Mouse (Mus musculus) liver, postnatal 0 days (tissue): ENCODE measurements around the gene Hsd3b7. TPM values are rescaled to one million over a fixed set of nuclear protein-coding genes. Genes with fewer than 3 reads are reported as not detected.

ENCODE experiments used
- ATAC-seq: fragments of 200-750 bp; cut with Nextera tagmentation; 2 replicates; pipeline ENCODE4 v1.8.0; 2017; ENCODE audit warnings: mild to moderate bottlenecking, moderate library complexity
- DNase-seq: peaks from one replicate; pipeline ENCODE4 v3.0.0-alpha.2; 2016
- H3K27ac ChIP-seq: fragments of 300-500 bp; sonication (generic); 2 replicates; pipeline ENCODE4 v1.5.1; 2014; ENCODE audit warnings: antibody characterized with exemption, moderate library complexity, mild to moderate bottlenecking, low read depth
- H3K27me3 ChIP-seq: fragments of 300-500 bp; sonication (generic); 2 replicates; pipeline ENCODE4 v1.6.1; 2014; ENCODE audit warnings: low read length, control low read depth, mixed read lengths; ENCODE audit not compliant: insufficient read depth
- H3K36me3 ChIP-seq: fragments of 300-500 bp; sonication (generic); replicated peaks from 2 replicates; pipeline ENCODE4 v1.6.1; 2014; ENCODE audit warnings: mild to moderate bottlenecking, control low read depth, low read length, moderate library complexity, mixed read lengths; ENCODE audit not compliant: insufficient read depth
- H3K4me1 ChIP-seq: fragments of 300-500 bp; sonication (generic); 2 replicates; pipeline ENCODE4 v1.6.1; 2014; ENCODE audit warnings: antibody characterized with exemption, mild to moderate bottlenecking, control low read depth; ENCODE audit not compliant: insufficient read depth
- H3K4me2 ChIP-seq: fragments of 300-500 bp; sonication (generic); 2 replicates; pipeline ENCODE4 v1.6.1; 2014; ENCODE audit warnings: low read depth, mild to moderate bottlenecking, low read length, moderate library complexity, mixed read lengths
- H3K4me3 ChIP-seq: fragments of 300-500 bp; sonication (generic); 2 replicates; pipeline ENCODE4 v1.5.1; 2014; ENCODE audit warnings: low read depth, low read length
- H3K9ac ChIP-seq: fragments of 300-500 bp; sonication (generic); replicated peaks from 2 replicates; pipeline ENCODE4 v1.6.1; 2014; ENCODE audit warnings: mild to moderate bottlenecking, moderate library complexity
- H3K9me3 ChIP-seq: fragments of 300-500 bp; sonication (generic); 2 replicates; pipeline ENCODE4 v1.6.1; 2016; ENCODE audit warnings: mild to moderate bottlenecking, control low read depth, low read length, mixed read lengths
- CTCF ChIP-seq: sonication (generic); IDR thresholded peaks from 2 replicates; pipeline ENCODE4 v1.5.1; 2016; ENCODE audit warnings: antibody characterized with exemption, low read depth
- EP300 ChIP-seq: IDR thresholded peaks from 2 replicates; pipeline ENCODE4 v1.6.1; 2016; ENCODE audit warnings: antibody characterized with exemption, low read depth, mild to moderate bottlenecking
- WGBS: fragments of 180-500 bp; shearing (Covaris S2); extraction: QIAGEN DNeasy Blood & Tissue Kit; methylation state at CpG from one replicate; pipeline ENCODE4 v1.1.7; 2014; ENCODE audit not compliant: insufficient replicate concordance; 5-methylcytosine and 5-hydroxymethylcytosine counted together
- polyA plus RNA-seq: library from polyadenylated mRNA; unstranded; fragments of >200 nt; fragmentation: Nextera tagmentation; extraction: Ambion mirVana; gene quantifications from 2 replicates; pipeline ENCODE4 v1.2.1, GENCODE M21; 2015

Hsd3b7 gene
- polyA plus RNA-seq, 1 experiment from 2014 or later = 224 TPM

GRCm38 (mm10) chr7:127801010-127801621, 712 bp downstream of the Hsd3b7 start:
- Histone ChIP-seq H3K4me2 (peak overlapping the region; percentile 69), H3K9ac (peak overlapping the region; percentile 72), H3K27me3 (no peaks in the 10 kb centered on the region), H3K27ac (peak overlapping the region; percentile 92), H3K4me3 (peak overlapping the region; percentile 47), H3K4me1 (peaks cover 21% of the 10 kb centered on the region), H3K36me3 (peaks cover 53% of the 10 kb centered on the region), H3K9me3 (no peaks in the 10 kb centered on the region)
- TF ChIP-seq CTCF (0 out of 2 replicates have a peak, but pooled peaks have one; percentile 10), EP300 (no peak)
- DNase-seq = peak; percentile 61
- peak; percentile 74 for ATAC-seq
- 76% methylated on average over 8 of the region's 8 CpGs for WGBS

- WGBS = 91% methylated on average over 17 of the region's 17 CpGs
- Histone ChIP-seq H3K4me1 (peaks cover 28% of the 10 kb centered on the region), H3K27me3 (no peaks in the 10 kb centered on the region), H3K27ac (peak overlapping the region; percentile 92), H3K4me2 (peak overlapping the region; percentile 69), H3K36me3 (peaks cover 41% of the 10 kb centered on the region), H3K4me3 (0 out of 2 replicates have a peak overlapping the region, but pooled peaks have one; percentile 47), H3K9ac (peak overlapping the region; percentile 72), H3K9me3 (no peaks in the 10 kb centered on the region)
- ATAC-seq = no peak
- TF ChIP-seq EP300 (no peak), CTCF (no peak)
- no peak for DNase-seq
Observed at GRCm38 (mm10) chr7:127802313-127802712, 1.9 kb downstream of the Hsd3b7 start.

- no peak for DNase-seq
- no peak for TF ChIP-seq CTCF
- TF ChIP-seq EP300 = no peak
Observed at GRCm38 (mm10) chr7:127808821-127809220, 8.4 kb downstream of the Hsd3b7 start.

GRCm38 (mm10) chr7:127809846-127810245, 9.4 kb downstream of the Hsd3b7 start:
- no peaks in the 10 kb centered on the region for H3K36me3 ChIP-seq
- no peak overlapping the region for H3K4me3 ChIP-seq
- no peak overlapping the region for H3K9ac ChIP-seq
- peak overlapping the region; percentile 83 for H3K27ac ChIP-seq
- no peaks in the 10 kb centered on the region for H3K9me3 ChIP-seq
- DNase-seq (no peak), ATAC-seq (no peak)
- TF ChIP-seq EP300 (no peak), CTCF (no peak)
- H3K4me2 ChIP-seq = no peak overlapping the region
- WGBS = 89% methylated on average over 1 of the region's 1 CpGs
- H3K27me3 ChIP-seq = no peaks in the 10 kb centered on the region
- H3K4me1 ChIP-seq = peaks cover 32% of the 10 kb centered on the region

More at GRCm38 (mm10) chr7:127808821-127809220, 8.4 kb downstream of the Hsd3b7 start:
- WGBS = 43% methylated on average over 5 of the region's 5 CpGs
- no peaks in the 10 kb centered on the region for H3K27me3 ChIP-seq
- peak; percentile 38; the same call in 1 of the 2 replicates for ATAC-seq
- H3K4me2 ChIP-seq = no peak overlapping the region
- peak overlapping the region; percentile 83 for H3K27ac ChIP-seq
- H3K4me3 ChIP-seq = no peak overlapping the region
- H3K9me3 ChIP-seq = no peaks in the 10 kb centered on the region
- H3K4me1 ChIP-seq = peaks cover 40% of the 10 kb centered on the region
- no peak overlapping the region for H3K9ac ChIP-seq
- 0 out of 2 replicates have a peak, but pooled peaks cover under 1% of the 10 kb centered on the region for H3K36me3 ChIP-seq

GRCm38 (mm10) chr7:127810650-127811049, 10.2 kb downstream of the Hsd3b7 start:
- 82% methylated on average over 10 of the region's 10 CpGs for WGBS
- Histone ChIP-seq H3K36me3 (no peaks in the 10 kb centered on the region), H3K9me3 (no peaks in the 10 kb centered on the region), H3K27ac (no peak overlapping the region), H3K4me1 (peaks cover 31% of the 10 kb centered on the region), H3K27me3 (no peaks in the 10 kb centered on the region), H3K4me3 (no peak overlapping the region), H3K4me2 (no peak overlapping the region), H3K9ac (no peak overlapping the region)
- TF ChIP-seq EP300 (no peak), CTCF (no peak)
- no peak for ATAC-seq
- DNase-seq = no peak

- H3K4me3 ChIP-seq = no peak overlapping the region
- H3K36me3 ChIP-seq = no peaks in the 10 kb centered on the region
- no peaks in the 10 kb centered on the region for H3K9me3 ChIP-seq
- H3K9ac ChIP-seq = no peak overlapping the region
- TF ChIP-seq EP300 (no peak), CTCF (no peak)
- no peaks in the 10 kb centered on the region for H3K27me3 ChIP-seq
- 68% methylated on average over 4 of the region's 4 CpGs for WGBS
- no peak overlapping the region for H3K27ac ChIP-seq
- no peak for DNase-seq
- H3K4me2 ChIP-seq = no peak overlapping the region
- peaks cover 36% of the 10 kb centered on the region for H3K4me1 ChIP-seq
- no peak for ATAC-seq
Observed at GRCm38 (mm10) chr7:127811240-127811639, 10.8 kb downstream of the Hsd3b7 start.
